In genomic region chr3:123193740-123194139, GRCm38 (mm10) we compare ENCODE assay signal across 22 mouse cellular contexts. TPM values are rescaled to one million over a fixed set of nuclear protein-coding genes. Genes with fewer than 3 reads are reported as not detected.
DNase-seq lines count a peak whose midpoint lies in the region; ATAC-seq and TF ChIP-seq lines count a peak whose summit lies in the region.
"Had no signal": no experiment of that assay in that cellular context is flagged by ENCODE, and none has a peak within 500 bp of the region (broad histone marks: within the 10 kb centered on the region; RNA-seq: fewer than 3 reads in every experiment).

No protein-coding gene starts in this region.

- DNase-seq in embryonic facial prominence, embryonic 14.5 days (ENCODE audit: low spot score), result no peak
- DNase-seq in embryonic facial prominence, embryonic 10.5 days (ENCODE audit: low spot score), result no peak
- no peak for DNase-seq in forebrain, postnatal 0 days
- no peak for DNase-seq in forebrain, embryonic 10.5 days (ENCODE audit: extremely low spot score, low spot score)
- peak; percentile 6 for DNase-seq in heart, embryonic 10.5 days (ENCODE audit: low spot score)
- DNase-seq in heart, postnatal 25 days (ENCODE audit: low spot score), result no peak
- DNase-seq: adrenal gland, adult 8-10 months; adrenal gland, postnatal 14 days; adrenal gland, postnatal 36 days; B cell, adult 2 months; cerebellum, adult 11-12 months; cerebellum, adult 2 months; cerebellum, adult 9-10 months; cerebellum, postnatal 25 days had no signal

- H3K4me2 ChIP-seq in embryonic facial prominence, embryonic 14.5 days (ENCODE audit: low read depth, low read length), result no peak overlapping the region
- H3K4me2 ChIP-seq in forebrain, postnatal 0 days (ENCODE audit: low read depth), result no peak overlapping the region
- H3K4me2 ChIP-seq: embryonic facial prominence, embryonic 13.5 days; forebrain, embryonic 12.5 days had no signal

- 0 out of 2 replicates have a peak, but pooled peaks have one; percentile 53 for ATAC-seq in embryonic facial prominence, embryonic 14.5 days (ENCODE audit: low read depth)
- ATAC-seq in forebrain, postnatal 0 days, result peak; percentile 40; the same call in 1 of the 2 replicates
- ATAC-seq: activated CD4-positive, CD25-positive, alpha-beta regulatory T cell, adult 4 months; CD4-positive, CD25-positive, alpha-beta regulatory T cell, adult 4 months; forebrain, embryonic 14.5 days; Patski had no signal

- no peaks in the 10 kb centered on the region for H3K9me3 ChIP-seq in embryonic facial prominence, embryonic 14.5 days (ENCODE audit: control insufficient read depth, low read length)
- H3K9me3 ChIP-seq in embryonic facial prominence, embryonic 10.5 days, result no peaks in the 10 kb centered on the region
- no peaks in the 10 kb centered on the region for H3K9me3 ChIP-seq in forebrain, postnatal 0 days (ENCODE audit: low read length)
- H3K9me3 ChIP-seq in forebrain, embryonic 10.5 days, result no peaks in the 10 kb centered on the region
- no peaks in the 10 kb centered on the region for H3K9me3 ChIP-seq in heart, embryonic 10.5 days
- H3K9me3 ChIP-seq: embryonic facial prominence, embryonic 13.5 days; forebrain, embryonic 12.5 days; G1E had no signal

- no peaks in the 10 kb centered on the region for H3K36me3 ChIP-seq in embryonic facial prominence, embryonic 14.5 days (ENCODE audit: control insufficient read depth, insufficient read depth, low read length)
- H3K36me3 ChIP-seq in embryonic facial prominence, embryonic 10.5 days (replicated peaks), result no peaks in the 10 kb centered on the region
- no peaks in the 10 kb centered on the region for H3K36me3 ChIP-seq in forebrain, postnatal 0 days (ENCODE audit: insufficient read depth)
- no peaks in the 10 kb centered on the region for H3K36me3 ChIP-seq in forebrain, embryonic 10.5 days (replicated peaks)
- no peaks in the 10 kb centered on the region for H3K36me3 ChIP-seq in heart, embryonic 10.5 days
- H3K36me3 ChIP-seq: embryonic facial prominence, embryonic 13.5 days; forebrain, embryonic 12.5 days; G1E had no signal

- 71% methylated on average over 4 of the region's 4 CpGs for WGBS in embryonic facial prominence, embryonic 14.5 days
- 92% methylated on average over 4 of the region's 4 CpGs for WGBS in embryonic facial prominence, embryonic 10.5 days
- 71% methylated on average over 4 of the region's 4 CpGs for WGBS in forebrain, postnatal 0 days
- 88% methylated on average over 4 of the region's 4 CpGs for WGBS in forebrain, embryonic 10.5 days
- WGBS in heart, embryonic 10.5 days, result 85% methylated on average over 4 of the region's 4 CpGs

- no peak overlapping the region for H3K4me3 ChIP-seq in embryonic facial prominence, embryonic 14.5 days (ENCODE audit: low read depth, low read length)
- H3K4me3 ChIP-seq in embryonic facial prominence, embryonic 10.5 days, result no peak overlapping the region
- H3K4me3 ChIP-seq in forebrain, postnatal 0 days (ENCODE audit: low read depth, low read length), result no peak overlapping the region
- H3K4me3 ChIP-seq in forebrain, embryonic 10.5 days, result no peak overlapping the region
- H3K4me3 ChIP-seq in heart, embryonic 10.5 days, result no peak overlapping the region
- H3K4me3 ChIP-seq: embryonic facial prominence, embryonic 13.5 days; forebrain, embryonic 12.5 days had no signal

- H3K27ac ChIP-seq in embryonic facial prominence, embryonic 14.5 days (replicated peaks; ENCODE audit: low read depth, low read length), result no peak overlapping the region
- H3K27ac ChIP-seq in embryonic facial prominence, embryonic 10.5 days (replicated peaks), result no peak overlapping the region
- H3K27ac ChIP-seq in forebrain, postnatal 0 days (ENCODE audit: low read depth, low read length), result no peak overlapping the region
- H3K27ac ChIP-seq in forebrain, embryonic 10.5 days, result no peak overlapping the region
- H3K27ac ChIP-seq in heart, embryonic 10.5 days, result no peak overlapping the region
- H3K27ac ChIP-seq: embryonic facial prominence, embryonic 13.5 days; forebrain, embryonic 12.5 days had no signal

- H3K4me1 ChIP-seq in embryonic facial prominence, embryonic 14.5 days (ENCODE audit: control insufficient read depth, insufficient read depth, low read length), result peaks cover 5% of the 10 kb centered on the region
- H3K4me1 ChIP-seq in embryonic facial prominence, embryonic 10.5 days, result peaks cover 7% of the 10 kb centered on the region
- H3K4me1 ChIP-seq in forebrain, postnatal 0 days (ENCODE audit: insufficient read depth), result no peaks in the 10 kb centered on the region
- H3K4me1 ChIP-seq in forebrain, embryonic 10.5 days, result peaks cover under 1% of the 10 kb centered on the region; the same call in 1 of the 2 replicates
- H3K4me1 ChIP-seq in heart, embryonic 10.5 days, result peaks cover 14% of the 10 kb centered on the region
- H3K4me1 ChIP-seq: forebrain, embryonic 12.5 days had no signal

- intact Hi-C loops in heart, postnatal 25 days (cut with DNase I), result loop anchor here (5.0 kb wide), 1 partner anchor 39 kb away; no protein-coding TSS in a partner anchor

- no peaks in the 10 kb centered on the region for H3K27me3 ChIP-seq in embryonic facial prominence, embryonic 14.5 days (replicated peaks; ENCODE audit: control insufficient read depth, insufficient read depth, low read length)
- no peaks in the 10 kb centered on the region for H3K27me3 ChIP-seq in embryonic facial prominence, embryonic 10.5 days (replicated peaks; ENCODE audit: low read depth, poor library complexity, severe bottlenecking)
- H3K27me3 ChIP-seq in forebrain, postnatal 0 days (ENCODE audit: insufficient read depth, low read length), result no peaks in the 10 kb centered on the region
- H3K27me3 ChIP-seq in forebrain, embryonic 10.5 days (ENCODE audit: poor library complexity, severe bottlenecking), result no peaks in the 10 kb centered on the region
- no peaks in the 10 kb centered on the region for H3K27me3 ChIP-seq in heart, embryonic 10.5 days (ENCODE audit: insufficient read depth, poor library complexity, severe bottlenecking)
- H3K27me3 ChIP-seq: CH12.LX; embryonic facial prominence, embryonic 13.5 days; forebrain, embryonic 12.5 days; Patski had no signal

- no peak overlapping the region for H3K9ac ChIP-seq in embryonic facial prominence, embryonic 14.5 days (ENCODE audit: low read depth, low read length)
- H3K9ac ChIP-seq in forebrain, postnatal 0 days, result no peak overlapping the region
- H3K9ac ChIP-seq: embryonic facial prominence, embryonic 13.5 days; forebrain, embryonic 12.5 days had no signal

- TF ChIP-seq CTCF in forebrain, postnatal 0 days (IDR thresholded peaks at IDR 0.05; ENCODE audit: low read depth), result no peak

RNA-seq across cellular contexts. Expression of gene Synpo2, which starts 42.2 kb away (rescaled TPM):
- 9.7 and 12.8 TPM in 2 replicates for polyA plus RNA-seq in embryonic facial prominence, embryonic 14.5 days (2014; fragmentation: Nextera tagmentation; extraction: Ambion mirVana)
- polyA plus RNA-seq in embryonic facial prominence, embryonic 10.5 days (2016; fragmentation: Nextera tagmentation; extraction: Ambion mirVana), result 4.9 TPM in 2 replicates
- total RNA-seq in forebrain, postnatal 0 days (2014; rRNA removed), result 0.54 and 1.6 TPM in 2 replicates
- 1.0 and 2.5 TPM in 2 replicates for polyA plus RNA-seq in forebrain, postnatal 0 days (2015; fragmentation: Nextera tagmentation; extraction: Ambion mirVana)
- 1.3 and 1.6 TPM in 2 replicates for polyA plus RNA-seq in forebrain, embryonic 10.5 days (2016; fragmentation: Nextera tagmentation; extraction: Ambion mirVana)
- 17.7 and 25.2 TPM in 2 replicates for polyA plus RNA-seq in heart, embryonic 10.5 days (2016; fragmentation: Nextera tagmentation; extraction: Ambion mirVana)
- total RNA-seq in heart, postnatal 25 days (2021), result 10 to 100 TPM; 75.9 to 80.6 TPM
- polyA plus RNA-seq: G1E had no signal
